Mouse (Mus musculus) hindbrain, embryonic 14.5 days (tissue): ENCODE measurements around the gene Dock7. TPM values are rescaled to one million over a fixed set of nuclear protein-coding genes. Genes with fewer than 3 reads are reported as not detected.

ENCODE experiments used
- ATAC-seq: fragments of 200-750 bp; cut with Nextera tagmentation; 2 replicates; pipeline ENCODE4 v1.8.0; 2017; ENCODE audit warnings: moderate number of reproducible peaks, mild to moderate bottlenecking, moderate TSS enrichment, moderate library complexity; ENCODE audit not compliant: low FRiP score
- DNase-seq: peaks from one replicate; pipeline ENCODE4 v3.0.0-alpha.2; 2015; ENCODE audit warnings: low spot score
- H3K27ac ChIP-seq: fragments of 300-500 bp; sonication (generic); 2 replicates; pipeline ENCODE4 v1.5.1; 2014; ENCODE audit warnings: mild to moderate bottlenecking, moderate library complexity
- H3K27me3 ChIP-seq: fragments of 300-500 bp; sonication (generic); 2 replicates; pipeline ENCODE4 v1.6.1; 2014; ENCODE audit warnings: mild to moderate bottlenecking, low read length, mixed read lengths; ENCODE audit not compliant: control insufficient read depth, insufficient read depth
- H3K36me3 ChIP-seq: fragments of 300-500 bp; sonication (generic); replicated peaks from 2 replicates; pipeline ENCODE4 v1.6.1; 2014; ENCODE audit not compliant: control insufficient read depth, insufficient read depth
- H3K4me1 ChIP-seq: fragments of 300-500 bp; sonication (generic); replicated peaks from 2 replicates; pipeline ENCODE4 v1.6.1; 2014; ENCODE audit warnings: antibody characterized with exemption, low read length, mixed read lengths; ENCODE audit not compliant: control insufficient read depth, insufficient read depth
- H3K4me2 ChIP-seq: fragments of 300-500 bp; sonication (generic); replicated peaks from 2 replicates; pipeline ENCODE4 v1.6.1; 2014; ENCODE audit warnings: mild to moderate bottlenecking, moderate library complexity
- H3K4me3 ChIP-seq: fragments of 300-500 bp; sonication (generic); replicated peaks from 2 replicates; pipeline ENCODE4 v1.5.1; 2014; ENCODE audit warnings: mild to moderate bottlenecking, low read length
- H3K9ac ChIP-seq: fragments of 300-500 bp; sonication (generic); 2 replicates; pipeline ENCODE4 v1.6.1; 2014
- H3K9me3 ChIP-seq: fragments of 300-500 bp; sonication (generic); 2 replicates; pipeline ENCODE4 v1.6.1; 2016; ENCODE audit warnings: low read length; ENCODE audit not compliant: control insufficient read depth
- WGBS: fragments of 180-500 bp; shearing (Covaris S2); extraction: QIAGEN DNeasy Blood & Tissue Kit; methylation state at CpG from one replicate; pipeline ENCODE4 v1.1.7; 2014; 5-methylcytosine and 5-hydroxymethylcytosine counted together
- polyA plus RNA-seq: library from polyadenylated mRNA; unstranded; fragments of >200 nt; fragmentation: Nextera tagmentation; extraction: Ambion mirVana; gene quantifications from 2 replicates; pipeline ENCODE4 v1.2.1, GENCODE M21; 2014

Dock7 gene
- 79.2 and 86.3 TPM in 2 replicates for polyA plus RNA-seq

DNA sequence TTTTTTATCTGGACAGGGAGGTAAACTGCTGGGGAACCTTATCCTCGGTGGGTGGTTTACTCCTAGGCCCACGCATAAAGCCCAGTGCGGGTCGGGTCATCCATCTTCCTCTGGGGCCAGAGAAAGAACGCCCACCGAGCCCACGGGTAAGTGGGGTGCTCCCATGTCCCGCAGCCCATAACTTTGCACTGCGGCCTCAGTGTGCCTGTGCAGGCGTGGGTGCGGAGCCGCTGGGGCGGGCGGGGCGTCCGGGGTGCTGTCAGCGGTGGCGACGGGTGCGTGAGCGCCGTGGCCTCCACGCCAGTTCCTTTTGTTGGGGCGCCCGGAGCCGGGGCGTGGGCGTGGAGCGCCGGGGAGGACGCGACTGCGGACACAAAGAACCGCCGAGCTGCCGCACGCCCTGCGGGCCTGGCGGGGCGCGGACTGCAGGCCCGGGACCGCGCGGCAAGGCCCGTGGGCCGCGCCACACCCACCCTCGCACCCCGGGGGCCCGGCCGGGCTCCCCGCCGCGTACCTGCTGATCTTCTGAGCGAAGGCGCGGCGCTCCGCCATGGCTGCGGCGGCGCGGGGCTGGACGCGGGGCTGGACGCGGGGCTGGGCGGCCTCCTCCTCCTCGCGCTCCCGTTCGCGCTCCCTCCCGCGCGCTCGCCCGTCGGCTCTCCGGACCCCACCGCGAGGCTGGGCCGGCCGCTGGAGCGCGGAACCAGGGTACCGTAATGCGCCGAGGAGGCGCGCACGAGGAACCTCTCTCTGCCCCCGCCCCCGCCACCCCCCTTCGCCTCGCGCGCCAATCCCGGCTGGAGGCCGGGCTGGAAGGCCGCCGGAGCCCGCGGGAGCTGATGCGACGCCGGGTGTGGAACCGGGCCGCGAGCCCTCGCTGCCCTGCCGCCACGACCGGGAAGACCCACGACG is at the start of gene Dock7:
Dock7 (minus strand) TSS at position 705 of the 912 bp plus-strand sequence.
- DNase-seq (peak; percentile 90), ATAC-seq (peak; percentile 95)
- H3K4me2 ChIP-seq, result peak within 1 kb of the TSS; percentile 67
- no peaks in the 10 kb centered on the region for H3K9me3 ChIP-seq
- WGBS, result under 1% methylated on average over 85 of the region's 117 CpGs
- H3K27me3 ChIP-seq, result no peaks in the 10 kb centered on the region
- H3K4me1 ChIP-seq, result peaks cover 26% of the 10 kb centered on the region
- H3K36me3 ChIP-seq, result no peaks in the 10 kb centered on the region
- peak within 1 kb of the TSS; percentile 94 for H3K4me3 ChIP-seq
- peak within 1 kb of the TSS; percentile 93 for H3K27ac ChIP-seq
- H3K9ac ChIP-seq, result peak within 1 kb of the TSS; percentile 99

DNA sequence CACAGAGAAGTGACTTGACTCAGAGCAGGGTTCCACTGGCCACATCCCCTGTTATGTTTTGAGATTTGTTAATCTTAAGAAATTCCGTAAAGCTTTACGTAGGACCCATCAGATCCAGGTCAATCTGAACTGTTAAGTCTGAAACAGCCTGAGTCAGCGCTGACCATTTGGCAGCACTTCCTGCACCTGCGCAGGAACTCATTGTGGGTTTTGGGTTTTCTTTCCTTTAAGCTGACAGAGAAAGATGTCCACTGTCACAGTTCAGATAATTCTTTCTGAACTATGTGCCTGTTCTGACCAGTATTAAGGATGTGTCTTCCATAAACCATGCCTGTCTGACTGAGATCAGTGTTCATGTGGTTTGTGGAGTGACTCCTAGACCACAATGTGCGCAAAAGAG is 48.2 kb upstream of the Dock7 start:
- no peaks in the 10 kb centered on the region for H3K4me1 ChIP-seq
- DNase-seq, result no peak
- H3K36me3 ChIP-seq, result no peaks in the 10 kb centered on the region
- no peak overlapping the region for H3K4me3 ChIP-seq
- no peak for ATAC-seq
- H3K4me2 ChIP-seq, result no peak overlapping the region
- 94% methylated on average over 5 of the region's 5 CpGs for whole genome bisulfite sequencing
- H3K9me3 ChIP-seq, result no peaks in the 10 kb centered on the region
- no peak overlapping the region for H3K9ac ChIP-seq
- no peak overlapping the region for H3K27ac ChIP-seq
- H3K27me3 ChIP-seq, result 0 out of 2 replicates have a peak, but pooled peaks cover 5% of the 10 kb centered on the region

DNA sequence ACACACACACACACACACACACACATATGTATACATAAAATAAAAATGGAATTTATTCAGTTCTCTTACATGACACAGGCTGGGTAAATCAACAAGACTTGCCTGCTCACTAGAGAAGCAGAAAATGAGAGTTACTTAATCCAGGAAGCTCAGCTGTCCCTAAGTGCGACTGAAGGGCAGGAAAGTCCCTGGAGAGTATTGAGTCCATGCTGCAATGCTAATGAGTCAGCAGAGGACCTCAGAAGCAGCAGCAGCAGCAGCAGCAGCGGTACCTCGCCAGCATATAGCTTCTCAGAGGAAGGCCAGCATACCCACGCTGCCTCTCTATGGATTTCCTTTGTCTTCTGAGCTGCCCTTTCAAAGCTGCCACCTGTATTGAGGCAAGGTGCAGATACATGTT is 42.8 kb upstream of the Dock7 start:
- Histone ChIP-seq H3K4me3 (no peak overlapping the region), H3K9me3 (no peaks in the 10 kb centered on the region), H3K9ac (no peak overlapping the region), H3K4me2 (no peak overlapping the region), H3K27ac (no peak overlapping the region), H3K4me1 (peaks cover 3% of the 10 kb centered on the region; the same call in 1 of the 2 replicates), H3K27me3 (peaks cover 17% of the 10 kb centered on the region), H3K36me3 (no peaks in the 10 kb centered on the region)
- DNase-seq, result no peak
- 16% methylated on average over 4 of the region's 4 CpGs for WGBS
- no peak for ATAC-seq

DNA sequence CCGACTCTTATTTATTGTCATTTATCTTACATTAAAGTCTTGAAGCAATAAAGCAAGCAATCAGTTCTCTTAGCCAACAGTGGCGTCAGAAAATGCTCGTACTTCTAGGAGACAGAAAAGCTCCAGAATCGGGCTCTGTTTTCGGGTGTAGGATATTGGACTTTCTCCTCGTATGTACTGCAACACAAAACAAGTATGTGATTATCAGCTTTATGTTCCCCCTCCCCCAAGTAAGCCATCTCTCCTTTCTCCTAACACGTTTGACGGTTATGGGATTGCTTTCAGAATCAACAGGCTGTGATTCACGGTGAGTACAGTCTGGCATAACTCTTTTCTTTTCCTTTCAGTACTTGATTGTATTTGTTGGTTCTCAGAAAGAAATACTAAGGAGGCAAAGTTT is 42.3 kb upstream of the Dock7 start:
- ATAC-seq, result no peak
- H3K27me3 ChIP-seq, result peaks cover 17% of the 10 kb centered on the region
- no peaks in the 10 kb centered on the region for H3K9me3 ChIP-seq
- H3K27ac ChIP-seq, result no peak overlapping the region
- H3K4me2 ChIP-seq, result no peak overlapping the region
- no peak for DNase-seq
- no peak overlapping the region for H3K9ac ChIP-seq
- H3K4me3 ChIP-seq, result no peak overlapping the region
- H3K36me3 ChIP-seq, result no peaks in the 10 kb centered on the region
- WGBS, result 60% methylated on average over 9 of the region's 9 CpGs
- peaks cover 3% of the 10 kb centered on the region; the same call in 1 of the 2 replicates for H3K4me1 ChIP-seq

DNA sequence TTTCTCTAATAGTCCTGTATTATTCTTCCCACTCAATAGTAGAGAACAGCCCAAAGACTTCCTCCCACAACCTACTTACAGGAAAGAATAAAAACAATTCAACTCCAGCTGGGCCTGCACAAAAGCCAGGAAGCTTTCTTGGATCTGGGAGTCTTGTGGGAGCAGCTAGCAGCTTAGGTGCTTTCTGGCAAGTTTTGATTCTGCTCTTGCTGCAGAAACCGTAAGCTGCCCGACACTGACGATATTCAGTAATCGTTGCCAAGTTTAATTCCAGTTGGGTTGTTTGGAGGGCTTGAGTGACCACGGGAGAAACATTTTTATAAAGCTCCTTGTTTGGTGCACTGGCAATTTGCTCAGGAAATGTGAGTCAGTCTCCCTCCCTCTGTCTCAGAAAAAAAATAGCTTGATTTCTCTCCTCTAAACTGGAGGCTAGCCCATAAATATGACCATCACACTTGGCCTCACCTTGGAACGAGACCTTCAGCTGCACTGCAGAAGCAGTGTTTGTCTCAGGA is 40.8 kb upstream of the Dock7 start:
- H3K36me3 ChIP-seq, result no peaks in the 10 kb centered on the region
- ATAC-seq (no peak), DNase-seq (peak; percentile 27)
- 4% methylated on average over 6 of the region's 6 CpGs for WGBS
- no peak overlapping the region for H3K9ac ChIP-seq
- no peaks in the 10 kb centered on the region for H3K9me3 ChIP-seq
- H3K4me3 ChIP-seq, result no peak overlapping the region
- peaks cover 3% of the 10 kb centered on the region; the same call in 1 of the 2 replicates for H3K4me1 ChIP-seq
- H3K27ac ChIP-seq, result no peak overlapping the region
- H3K4me2 ChIP-seq, result 0 out of 2 replicates have a peak overlapping the region, but pooled peaks have one; percentile 5
- H3K27me3 ChIP-seq, result peaks cover 17% of the 10 kb centered on the region

DNA sequence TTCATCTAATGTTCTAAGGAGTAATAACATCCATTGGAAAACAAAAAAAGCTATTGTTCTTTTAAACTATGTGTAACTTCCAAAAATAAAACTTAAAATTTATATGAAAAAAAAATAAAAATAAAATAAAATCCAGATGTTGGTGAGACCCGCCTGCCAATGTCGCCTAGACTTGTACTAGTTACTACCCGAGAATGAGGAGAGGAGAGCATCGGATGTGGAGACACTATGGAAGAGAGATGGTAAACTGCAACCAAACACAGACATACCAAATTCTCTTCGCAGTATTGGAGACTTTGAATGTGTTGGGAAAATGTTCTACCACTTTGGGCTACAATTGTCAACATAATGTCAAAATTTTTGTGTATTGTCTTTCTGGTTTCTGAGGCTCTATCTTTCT is 40.2 kb upstream of the Dock7 start:
- H3K4me1 ChIP-seq, result peaks cover 3% of the 10 kb centered on the region; the same call in 1 of the 2 replicates
- H3K9ac ChIP-seq, result no peak overlapping the region
- H3K36me3 ChIP-seq, result no peaks in the 10 kb centered on the region
- no peaks in the 10 kb centered on the region for H3K9me3 ChIP-seq
- ATAC-seq (no peak), DNase-seq (no peak)
- H3K4me3 ChIP-seq, result no peak overlapping the region
- no peak overlapping the region for H3K27ac ChIP-seq
- peaks cover 12% of the 10 kb centered on the region for H3K27me3 ChIP-seq
- no peak overlapping the region for H3K4me2 ChIP-seq
- WGBS, result 20% methylated on average over 5 of the region's 5 CpGs

DNA sequence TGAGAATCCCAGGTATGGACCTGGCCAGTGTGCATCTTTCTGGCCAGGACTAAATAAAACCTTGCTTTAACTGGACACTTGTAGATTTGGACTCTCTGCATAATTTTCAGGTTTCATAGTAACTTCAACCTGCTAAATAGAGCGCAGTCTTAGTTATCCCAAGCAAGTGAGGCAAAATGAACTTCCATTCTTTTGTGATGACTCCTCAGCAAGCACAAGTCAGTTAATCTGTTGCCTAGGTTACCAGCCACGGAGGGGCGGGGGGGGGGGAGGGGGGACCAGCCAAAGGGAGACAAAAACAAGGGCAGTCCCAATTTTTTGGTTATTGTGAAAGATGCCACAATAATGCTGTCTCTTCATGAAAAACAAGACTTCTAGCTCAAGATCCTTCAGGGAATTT is 39.7 kb upstream of the Dock7 start:
- no peak overlapping the region for H3K9ac ChIP-seq
- no peak for DNase-seq
- H3K9me3 ChIP-seq, result no peaks in the 10 kb centered on the region
- no peak overlapping the region for H3K27ac ChIP-seq
- WGBS, result 3% methylated on average over 3 of the region's 3 CpGs
- H3K4me2 ChIP-seq, result no peak overlapping the region
- H3K36me3 ChIP-seq, result no peaks in the 10 kb centered on the region
- H3K27me3 ChIP-seq, result peaks cover 12% of the 10 kb centered on the region
- no peak overlapping the region for H3K4me3 ChIP-seq
- no peak for ATAC-seq
- peaks cover 3% of the 10 kb centered on the region; the same call in 1 of the 2 replicates for H3K4me1 ChIP-seq

DNA sequence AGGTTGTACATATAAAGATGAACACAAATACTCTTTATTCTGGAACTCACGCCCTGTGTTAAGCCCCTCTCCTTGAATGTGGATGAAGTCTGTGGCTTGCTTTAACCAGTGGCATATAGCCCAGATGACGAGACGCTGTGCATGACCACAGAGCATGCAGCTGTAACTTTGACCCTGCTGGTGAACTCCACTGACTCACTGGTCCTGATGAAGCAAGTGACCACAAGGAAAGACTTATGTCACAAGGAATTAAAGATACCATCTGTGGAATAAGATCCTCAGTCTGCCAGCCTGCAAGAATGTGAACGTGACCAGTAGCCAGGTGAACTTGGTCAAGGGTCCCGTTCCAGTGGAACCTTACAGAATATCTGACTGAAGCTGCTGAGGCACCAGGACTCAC is 37.8 kb upstream of the Dock7 start:
- Histone ChIP-seq H3K27ac (no peak overlapping the region), H3K9me3 (no peaks in the 10 kb centered on the region), H3K36me3 (no peaks in the 10 kb centered on the region), H3K4me3 (no peak overlapping the region), H3K9ac (no peak overlapping the region), H3K27me3 (peaks cover 12% of the 10 kb centered on the region), H3K4me1 (peaks cover 3% of the 10 kb centered on the region; the same call in 1 of the 2 replicates), H3K4me2 (no peak overlapping the region)
- DNase-seq (no peak), ATAC-seq (no peak)
- 92% methylated on average over 5 of the region's 5 CpGs for WGBS

DNA sequence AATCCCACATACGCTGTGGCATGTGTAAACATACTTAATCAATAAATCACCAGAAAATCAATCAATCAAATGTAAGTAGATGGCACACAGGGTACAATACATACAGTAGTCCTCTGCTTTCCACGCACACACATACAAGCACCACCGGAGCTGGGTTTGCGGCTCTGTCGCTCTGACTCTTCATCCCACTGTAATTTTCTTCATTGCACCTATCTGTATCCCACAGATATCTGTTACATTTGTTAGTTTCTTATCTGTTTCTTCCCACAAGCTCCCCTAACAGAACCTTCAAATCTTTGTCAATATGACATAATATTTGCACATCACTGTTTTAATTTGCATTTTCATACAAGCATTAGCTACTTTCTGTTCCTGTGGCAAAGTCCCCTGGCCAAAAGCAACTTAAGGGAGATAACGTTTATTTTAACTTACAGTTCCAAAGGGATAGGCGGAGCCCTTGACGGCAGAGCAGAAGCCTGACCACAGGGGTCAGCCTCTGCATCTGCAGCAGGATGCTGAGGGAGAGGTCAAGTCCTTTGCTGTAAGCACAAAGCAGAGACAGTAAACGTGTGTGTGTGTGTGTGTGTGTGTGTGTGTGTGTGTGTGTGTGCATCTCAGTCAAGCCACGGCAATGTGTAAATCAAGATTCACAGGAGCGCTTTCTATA is 36.1 kb upstream of the Dock7 start:
- Histone ChIP-seq H3K4me1 (peaks cover 3% of the 10 kb centered on the region; the same call in 1 of the 2 replicates), H3K9ac (no peak overlapping the region), H3K27me3 (peaks cover 3% of the 10 kb centered on the region; the same call in 1 of the 2 replicates), H3K36me3 (no peaks in the 10 kb centered on the region), H3K4me3 (no peak overlapping the region), H3K9me3 (no peaks in the 10 kb centered on the region), H3K4me2 (no peak overlapping the region), H3K27ac (no peak overlapping the region)
- ATAC-seq, result no peak
- WGBS, result 62% methylated on average over 11 of the region's 11 CpGs
- DNase-seq, result no peak
